Mouse (Mus musculus): ENCODE measurements around the gene Josd2. TPM values are rescaled to one million over a fixed set of nuclear protein-coding genes. Genes with fewer than 3 reads are reported as not detected.

Josd2 gene
- 167 and 215 TPM in 2 replicates for polyA plus RNA-seq (2012; rRNA removed)
- 78.9 and 81.5 TPM in 2 replicates for polyA plus RNA-seq (2014; fragmentation: Nextera tagmentation; extraction: Ambion mirVana)

DNA sequence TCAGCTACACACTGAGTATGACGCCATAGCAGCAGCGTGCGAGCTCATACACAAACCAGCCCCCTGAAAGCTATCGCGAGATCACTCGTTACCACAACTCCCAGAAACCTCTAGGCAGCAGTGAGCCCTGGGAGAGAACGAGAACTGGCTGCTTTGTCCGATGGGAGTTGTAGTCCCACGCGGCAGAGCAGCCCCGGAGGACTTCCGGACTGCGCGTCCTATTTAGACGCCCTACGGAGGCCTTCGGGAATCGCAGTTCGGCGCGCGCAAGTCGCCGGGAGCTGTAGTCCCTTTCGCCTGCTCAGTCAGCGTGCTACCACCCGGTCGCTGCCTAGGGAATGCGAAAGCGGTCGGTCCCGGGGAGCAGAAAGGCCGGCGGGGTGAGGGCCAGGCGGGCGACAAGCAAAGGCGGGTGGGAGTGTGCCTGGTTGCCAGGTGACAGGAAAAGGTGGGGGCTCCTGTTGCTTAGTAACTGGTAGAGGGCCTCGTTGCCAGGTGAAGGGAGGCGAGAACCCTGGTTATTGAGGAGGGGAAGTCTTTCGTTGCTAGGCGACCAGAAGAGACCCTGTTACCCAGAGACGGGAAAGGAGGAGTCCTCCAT lies at the start of gene Josd2:
Gene Josd2, plus strand, starts transcription at position 170 of the 601 bp plus-strand sequence.
- peak; percentile 99 for DNase-seq (ENCODE audit: low spot score)
- peaks cover 13% of the 10 kb centered on the region for H3K27me3 ChIP-seq (ENCODE audit: control insufficient read depth, insufficient read depth, low read length)
- peak; percentile 95 for ATAC-seq (ENCODE audit: low FRiP score, low read depth)
- H3K27ac ChIP-seq (replicated peaks; ENCODE audit: low read depth, low read length), result 0 out of 2 replicates have a peak within 1 kb of the TSS, but pooled peaks have one; percentile 56
- H3K9me3 ChIP-seq (ENCODE audit: control insufficient read depth, low read length), result no peaks in the 10 kb centered on the region
- peak within 1 kb of the TSS; percentile 78 for H3K9ac ChIP-seq (ENCODE audit: low read depth, low read length, severe bottlenecking)
- peak within 1 kb of the TSS; percentile 71 for H3K4me3 ChIP-seq (replicated peaks; ENCODE audit: low read length)
- WGBS, result 0% methylated on average over 41 of the region's 42 CpGs
- H3K4me2 ChIP-seq (replicated peaks; ENCODE audit: low read depth, low read length, severe bottlenecking), result peak within 1 kb of the TSS; percentile 50
- H3K4me1 ChIP-seq (ENCODE audit: control insufficient read depth, insufficient read depth, low read length), result no peaks in the 10 kb centered on the region; the same call in 1 of the 2 replicates
- no peaks in the 10 kb centered on the region; the same call in 1 of the 2 replicates for H3K36me3 ChIP-seq (ENCODE audit: control insufficient read depth, insufficient read depth, low read length)
- peak; percentile 29; the same call in 1 of the 2 replicates for TF ChIP-seq POLR2A (IDR thresholded peaks at IDR 0.05; ENCODE audit: borderline replicate concordance, extremely low read depth, insufficient read depth, insufficient read length)

DNA sequence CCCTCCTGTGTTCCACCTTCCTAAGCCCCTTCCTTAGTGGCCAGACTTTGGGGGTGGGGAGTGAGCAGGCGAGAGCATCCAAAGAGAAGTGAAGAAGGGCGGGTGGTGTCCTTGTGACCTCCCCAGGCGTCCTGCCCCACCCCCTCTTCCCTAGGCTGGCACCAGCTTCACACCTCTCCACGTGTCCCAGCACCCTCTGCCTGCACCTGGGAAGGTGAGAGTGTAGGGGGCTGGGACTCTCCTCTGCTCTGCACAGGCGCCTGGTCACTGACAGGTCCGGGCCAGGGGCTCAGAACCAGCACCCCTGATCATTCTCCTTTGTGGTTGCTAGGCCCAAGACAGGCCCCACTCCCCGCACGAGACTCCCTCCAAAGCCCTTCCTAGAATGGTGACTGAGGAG lies 40.1 kb upstream of the Josd2 start:
- WGBS, result 8% methylated on average over 7 of the region's 8 CpGs

DNA sequence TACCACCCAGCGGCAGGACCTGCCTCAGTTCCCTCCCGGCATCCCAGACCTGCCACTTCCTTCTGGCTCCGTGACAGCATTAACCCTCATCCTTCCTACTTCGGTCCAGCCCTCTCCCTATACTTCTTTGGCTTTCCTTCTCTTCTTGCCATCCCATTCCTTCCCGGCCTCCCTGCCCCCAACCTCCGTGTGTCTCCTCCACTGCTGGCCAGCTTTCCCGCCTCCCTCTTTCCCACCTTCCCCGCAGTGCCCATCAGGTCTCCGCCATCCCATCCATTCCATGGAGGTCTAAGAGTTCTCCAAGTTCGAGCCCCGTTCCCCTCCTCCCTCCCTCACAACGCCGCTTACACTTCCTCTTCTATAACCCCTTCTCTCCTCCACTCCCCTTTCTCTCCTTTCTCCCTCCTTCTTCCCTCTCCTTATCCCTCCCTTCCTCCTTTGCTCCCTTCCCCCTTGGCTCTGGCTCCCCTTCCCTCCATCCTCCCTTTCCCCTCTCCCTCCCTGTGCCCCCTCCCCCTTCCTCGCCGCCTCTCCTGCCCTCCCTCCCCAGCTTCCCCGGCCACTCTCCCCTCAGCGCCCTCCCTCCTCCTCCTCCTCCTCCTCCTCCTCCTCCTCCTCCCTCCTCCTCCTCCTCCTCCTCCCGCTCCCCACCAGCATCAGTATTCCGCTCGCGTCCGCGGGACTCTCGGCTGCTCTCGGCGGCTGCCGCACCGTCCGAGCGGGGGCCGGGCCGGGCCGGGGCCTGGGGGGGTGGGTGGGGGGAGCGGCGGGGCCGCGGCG lies 39.4 kb upstream of the Josd2 start:
- 5% methylated on average over 18 of the region's 38 CpGs for WGBS
- Histone ChIP-seq H3K27me3 (ENCODE audit: control insufficient read depth, insufficient read depth, low read length) (peaks cover 24% of the 10 kb centered on the region), H3K4me2 (replicated peaks; ENCODE audit: low read depth, low read length, severe bottlenecking) (peak overlapping the region; percentile 83), H3K36me3 (ENCODE audit: control insufficient read depth, insufficient read depth, low read length) (no peaks in the 10 kb centered on the region), H3K27ac (replicated peaks; ENCODE audit: low read depth, low read length) (no peak overlapping the region), H3K4me1 (ENCODE audit: control insufficient read depth, insufficient read depth, low read length) (peaks cover 9% of the 10 kb centered on the region), H3K9ac (ENCODE audit: low read depth, low read length, severe bottlenecking) (peak overlapping the region; percentile 62), H3K9me3 (ENCODE audit: control insufficient read depth, low read length) (no peaks in the 10 kb centered on the region), H3K4me3 (replicated peaks; ENCODE audit: low read length) (peak overlapping the region; percentile 58)
- ATAC-seq (ENCODE audit: low FRiP score, low read depth) (peak; percentile 34), DNase-seq (ENCODE audit: low spot score) (peak; percentile 21)
- 0 out of 2 replicates have a peak, but pooled peaks have one; percentile 20 for TF ChIP-seq POLR2A (IDR thresholded peaks at IDR 0.05; ENCODE audit: borderline replicate concordance, extremely low read depth, insufficient read depth, insufficient read length)

More for the DNA sequence above, 40.1 kb upstream of the Josd2 start:
- peak overlapping the region; percentile 83 for H3K4me2 ChIP-seq (replicated peaks; ENCODE audit: low read depth, low read length, severe bottlenecking)
- no peak overlapping the region for H3K27ac ChIP-seq (replicated peaks; ENCODE audit: low read depth, low read length)
- no peaks in the 10 kb centered on the region for H3K9me3 ChIP-seq (ENCODE audit: control insufficient read depth, low read length)
- peak overlapping the region; percentile 43 for H3K9ac ChIP-seq (ENCODE audit: low read depth, low read length, severe bottlenecking)
- peaks cover 24% of the 10 kb centered on the region for H3K27me3 ChIP-seq (ENCODE audit: control insufficient read depth, insufficient read depth, low read length)
- ATAC-seq (ENCODE audit: low FRiP score, low read depth) (no peak), DNase-seq (ENCODE audit: low spot score) (no peak)
- no peaks in the 10 kb centered on the region for H3K36me3 ChIP-seq (ENCODE audit: control insufficient read depth, insufficient read depth, low read length)
- peak overlapping the region; percentile 58 for H3K4me3 ChIP-seq (replicated peaks; ENCODE audit: low read length)
- H3K4me1 ChIP-seq (ENCODE audit: control insufficient read depth, insufficient read depth, low read length), result peaks cover 9% of the 10 kb centered on the region
- no peak for TF ChIP-seq POLR2A (IDR thresholded peaks at IDR 0.05; ENCODE audit: borderline replicate concordance, extremely low read depth, insufficient read depth, insufficient read length)

DNA sequence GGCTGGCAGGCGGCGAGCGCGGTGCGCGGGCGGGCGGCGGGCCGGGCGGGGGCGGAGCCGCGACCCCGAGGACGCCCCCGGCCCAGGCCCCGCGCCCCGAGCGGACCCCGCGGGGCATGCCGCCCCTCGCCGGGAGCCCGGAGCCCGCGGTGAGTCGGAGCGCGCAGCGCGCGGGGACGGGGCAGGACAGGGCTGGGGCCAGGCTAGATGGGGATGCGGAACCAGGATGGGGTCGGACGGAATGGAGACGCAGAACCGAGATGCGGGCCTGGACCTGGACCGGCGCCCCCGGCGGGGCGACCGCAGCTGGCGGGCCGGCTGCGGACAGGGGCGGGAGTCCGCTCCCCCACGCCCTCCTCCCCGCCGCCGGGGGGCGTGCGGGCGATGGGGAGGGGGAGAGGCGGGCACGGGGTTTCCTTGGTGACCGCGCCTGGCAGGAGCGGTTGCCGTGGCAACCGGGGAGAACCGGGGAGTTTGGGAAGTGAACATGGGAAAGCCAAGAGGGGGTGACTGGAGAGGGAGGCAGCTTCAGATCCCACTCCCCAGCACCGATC lies 38.7 kb upstream of the Josd2 start, which contains the start of gene Lrrc4b:
Gene Lrrc4b, plus strand, starts transcription at position 51 of the 554 bp plus-strand sequence.
- Histone ChIP-seq H3K4me3 (replicated peaks; ENCODE audit: low read length) (peak within 1 kb of the TSS; percentile 58), H3K27me3 (ENCODE audit: control insufficient read depth, insufficient read depth, low read length) (peaks cover 24% of the 10 kb centered on the region), H3K9ac (ENCODE audit: low read depth, low read length, severe bottlenecking) (peak within 1 kb of the TSS; percentile 62), H3K27ac (replicated peaks; ENCODE audit: low read depth, low read length) (no peak within 1 kb of the TSS), H3K4me2 (replicated peaks; ENCODE audit: low read depth, low read length, severe bottlenecking) (peak within 1 kb of the TSS; percentile 83), H3K36me3 (ENCODE audit: control insufficient read depth, insufficient read depth, low read length) (no peaks in the 10 kb centered on the region), H3K4me1 (ENCODE audit: control insufficient read depth, insufficient read depth, low read length) (peaks cover 9% of the 10 kb centered on the region), H3K9me3 (ENCODE audit: control insufficient read depth, low read length) (no peaks in the 10 kb centered on the region)
- DNase-seq (ENCODE audit: low spot score), result peak; percentile 31
- peak; percentile 51 for ATAC-seq (ENCODE audit: low FRiP score, low read depth)
- under 1% methylated on average over 25 of the region's 69 CpGs for whole genome bisulfite sequencing
- no peak for TF ChIP-seq POLR2A (IDR thresholded peaks at IDR 0.05; ENCODE audit: borderline replicate concordance, extremely low read depth, insufficient read depth, insufficient read length)
